Mouse (Mus musculus) mouse trophoblast stem cell (cell line): ENCODE results near the gene Ociad2.

Experiments used
- in situ Hi-C, 2 experiments: fragments of 300-500 bp; cut with MseI, MboI; formaldehyde crosslinking; loops; 2 replicates in 1 of 2; 3 replicates in 1 of 2; pipeline ENCODE4 v1.15.1; 2025

Ociad2 gene

GRCm38 (mm10) chr5:73340723-73341235 is at the start of gene Ociad2:
TSS of gene Ociad2 (minus strand) at chr5:73341028.
- in situ Hi-C loops: no loop called here

DNA sequence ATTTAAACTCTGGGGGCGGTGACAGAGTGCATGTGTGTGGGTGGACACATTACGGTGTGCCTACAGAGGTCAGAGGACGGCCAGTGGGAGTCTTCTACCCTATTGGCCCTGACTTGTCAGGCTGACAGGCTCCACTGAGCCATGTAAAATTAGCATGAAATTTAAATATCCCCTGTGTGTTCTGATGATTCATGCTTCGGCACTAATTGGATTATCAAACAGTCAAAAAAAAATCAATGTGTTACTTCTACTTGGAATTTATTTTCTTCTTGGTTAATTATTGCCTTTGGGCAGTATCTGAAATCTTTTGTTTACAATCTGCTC is 42.8 kb upstream of the Ociad2 start:
- in situ Hi-C loops: loop anchor here in 1 of 2 experiments (10.0 to 25.0 kb wide), 2 partner anchors 249 to 396 kb away; no protein-coding TSS in a partner anchor

GRCm38 (mm10) chr5:73382737-73383646 is 42.2 kb upstream of the Ociad2 start:
- in situ Hi-C loops: loop anchor here in 1 of 2 experiments (10.0 to 25.0 kb wide), 2 partner anchors 248 to 396 kb away; no protein-coding TSS in a partner anchor

DNA sequence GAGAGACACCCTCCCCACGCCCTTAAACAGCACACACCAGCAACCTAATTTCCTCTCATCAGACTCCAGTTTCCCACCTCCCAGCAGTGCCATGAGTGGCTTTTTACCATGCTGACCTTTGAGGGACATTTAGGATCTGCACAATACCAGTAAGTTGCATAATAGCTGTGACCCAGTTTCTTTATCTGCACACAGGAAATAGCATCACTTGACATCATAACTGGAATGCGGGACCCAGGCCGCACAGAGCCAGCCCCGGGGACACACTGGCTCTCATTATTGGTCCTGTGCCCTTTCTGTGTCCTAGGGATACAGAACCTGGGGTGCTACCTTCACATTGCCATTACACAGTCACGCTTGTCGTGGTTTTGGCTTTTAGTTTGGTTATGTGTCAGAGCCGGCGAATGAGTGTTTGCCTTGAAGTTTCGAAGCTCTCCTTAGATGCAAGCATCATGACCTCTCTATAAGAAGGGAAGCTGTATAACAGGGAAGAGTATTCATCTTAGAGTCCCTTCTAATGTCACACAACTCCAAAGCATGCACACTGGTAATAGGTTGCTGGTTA is 41.2 kb upstream of the Ociad2 start:
- in situ Hi-C loops: loop anchor here in 1 of 2 experiments (10.0 to 25.0 kb wide), 2 partner anchors 247 to 395 kb away; no protein-coding TSS in a partner anchor

DNA sequence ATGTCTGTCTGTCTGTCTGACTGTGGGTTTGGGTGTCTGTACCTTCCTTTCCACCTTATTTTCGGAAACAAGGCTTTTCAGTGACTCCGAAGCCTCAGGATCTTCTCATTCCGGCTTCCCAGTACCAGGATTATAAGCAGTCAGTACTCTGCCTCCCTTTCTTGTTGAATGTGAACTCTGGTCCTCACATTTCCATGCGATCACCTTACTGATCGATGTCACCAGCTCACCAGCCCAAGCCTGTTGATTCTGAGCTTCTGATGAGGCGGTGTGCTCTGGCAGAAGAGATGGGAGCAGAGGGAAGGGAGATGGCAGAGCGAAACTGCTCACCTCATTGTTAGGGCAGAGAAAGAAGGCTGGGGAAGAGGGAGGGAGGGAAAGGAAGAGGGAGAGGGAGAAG is 40.7 kb upstream of the Ociad2 start:
- in situ Hi-C loops: loop anchor here in 1 of 2 experiments (10.0 to 25.0 kb wide), 2 partner anchors 247 to 394 kb away; no protein-coding TSS in a partner anchor

DNA sequence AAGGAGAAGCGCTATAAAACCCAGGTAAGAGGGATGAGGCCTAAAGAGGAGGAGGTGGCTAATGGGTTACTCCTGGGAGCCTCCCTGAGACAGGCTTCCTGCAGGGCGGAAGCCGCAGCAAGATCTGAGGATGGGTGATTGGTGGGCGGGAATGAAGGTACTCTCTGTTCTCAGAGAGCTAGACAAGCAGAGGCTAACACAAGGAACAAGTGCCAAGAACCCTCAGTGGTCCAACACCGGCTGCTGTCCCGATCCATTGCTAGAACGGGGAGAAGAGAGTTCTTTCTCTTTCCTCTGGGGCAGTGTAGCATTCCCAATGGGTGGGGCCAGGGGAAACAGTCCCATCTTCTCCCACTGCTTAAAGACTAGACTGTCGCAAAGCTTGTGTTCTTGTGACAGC is 40.0 kb upstream of the Ociad2 start:
- in situ Hi-C loops: loop anchor here in 1 of 2 experiments (10.0 to 25.0 kb wide), 2 partner anchors 246 to 394 kb away; no protein-coding TSS in a partner anchor

- in situ Hi-C loops: loop anchor here in 1 of 2 experiments (10.0 to 25.0 kb wide), 2 partner anchors 245 to 393 kb away; no protein-coding TSS in a partner anchor
These were observed 39.1 kb upstream of the Ociad2 start for GRCm38 (mm10) chr5:73379908-73380307.

DNA sequence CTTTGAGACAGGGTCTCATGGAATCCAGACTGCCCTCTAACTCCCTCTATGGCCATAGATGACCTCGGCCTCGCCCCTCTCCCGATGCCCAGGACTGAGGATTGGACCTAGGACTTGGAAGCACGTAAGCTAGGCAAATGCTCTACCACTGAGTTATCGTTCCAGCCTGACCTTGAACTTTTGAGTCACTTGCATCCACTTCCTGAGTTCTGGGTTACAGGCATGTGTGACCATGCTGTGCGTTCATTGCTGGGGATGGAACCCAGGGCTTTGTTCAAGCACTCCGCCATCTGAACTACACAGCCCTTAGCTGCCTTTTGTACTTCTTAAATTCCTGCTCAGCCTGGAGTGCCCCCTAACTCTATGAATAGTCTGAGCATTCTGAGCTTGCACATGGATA is 35.7 kb upstream of the Ociad2 start:
- in situ Hi-C loops: loop anchor here in 1 of 2 experiments (25.0 kb wide), 1 partner anchor 389 kb away; no protein-coding TSS in a partner anchor

DNA sequence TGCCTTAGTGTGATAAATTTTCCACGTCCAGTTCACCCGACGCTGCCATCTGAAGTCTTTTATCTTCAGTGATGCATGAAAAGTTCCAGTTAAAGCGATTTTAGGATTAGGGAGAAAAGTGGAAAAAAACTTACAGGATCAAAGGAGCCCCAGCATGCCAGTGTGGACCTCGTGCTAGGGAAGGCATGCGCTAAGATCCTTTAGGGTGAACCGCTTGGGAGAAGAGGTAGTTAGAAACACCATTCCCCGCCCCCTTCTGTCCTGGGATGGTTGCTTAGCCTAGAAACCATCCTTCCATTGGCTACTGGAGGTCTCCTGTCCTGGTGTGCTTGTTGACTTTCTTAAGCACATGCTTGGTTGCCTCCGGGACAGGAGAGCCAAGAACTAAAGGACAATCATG is 35.2 kb upstream of the Ociad2 start:
- in situ Hi-C loops: loop anchor here in 1 of 2 experiments (25.0 kb wide), 1 partner anchor 389 kb away; no protein-coding TSS in a partner anchor

DNA sequence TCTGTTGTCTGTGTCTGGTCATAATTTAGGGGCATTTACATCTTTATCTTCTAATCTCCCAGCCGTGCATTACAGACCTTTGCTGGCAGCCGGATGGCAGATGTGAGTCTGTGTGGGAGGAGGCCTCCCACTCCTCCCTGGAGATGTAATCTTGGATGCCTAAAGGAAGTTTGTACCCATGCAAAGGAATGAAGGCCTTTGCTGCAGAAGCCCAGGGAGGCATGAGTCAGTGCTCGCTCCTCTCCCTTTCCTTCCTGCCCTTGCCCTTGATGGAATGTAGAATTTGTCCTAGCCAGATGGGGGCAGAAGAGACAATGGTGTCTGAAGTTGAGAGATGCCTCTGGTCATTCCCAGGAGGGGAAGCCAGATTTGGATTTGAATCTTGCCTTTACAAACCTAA is 32.4 kb upstream of the Ociad2 start:
- in situ Hi-C loops: no loop called here

DNA sequence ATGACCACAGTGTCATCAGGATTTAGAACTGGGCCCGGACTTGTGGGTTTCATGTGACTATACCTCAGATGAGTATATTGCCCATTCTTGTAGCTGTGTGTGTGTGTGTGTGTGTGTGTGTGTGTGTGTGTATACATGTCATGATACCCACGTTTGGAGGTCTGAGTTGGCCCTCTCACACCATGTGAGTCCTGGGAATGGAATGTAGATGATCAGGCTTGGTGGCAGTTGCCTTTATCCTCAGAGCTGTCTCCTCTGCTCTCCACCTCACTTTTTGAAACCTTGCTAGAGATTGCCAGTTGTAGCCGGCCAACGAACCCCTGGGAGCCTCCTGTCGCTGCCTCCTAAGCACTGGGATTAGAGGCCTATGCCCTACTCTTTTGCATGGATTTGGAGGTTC is 31.8 kb upstream of the Ociad2 start:
- in situ Hi-C loops: no loop called here

DNA sequence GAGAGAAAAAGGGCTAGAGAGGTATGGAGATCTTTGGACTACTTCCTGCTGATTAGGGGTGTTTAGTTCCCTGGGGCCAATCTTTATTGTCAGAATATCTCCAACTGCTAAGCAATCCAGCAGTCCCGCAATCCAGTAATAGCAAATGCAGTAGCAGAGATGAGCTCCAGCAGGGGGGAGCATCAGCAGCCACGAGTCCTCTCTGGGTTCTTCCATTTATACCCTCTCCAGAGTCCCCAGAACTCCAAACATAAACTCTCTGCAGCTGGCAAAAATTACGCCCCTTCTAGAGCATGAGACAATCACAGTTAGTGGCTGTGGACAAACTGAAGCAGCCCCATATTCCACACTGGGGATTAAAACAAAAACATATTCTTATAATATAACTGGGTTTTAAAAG is 28.9 kb upstream of the Ociad2 start:
- in situ Hi-C loops: no loop called here

- in situ Hi-C loops: no loop called here
These were observed 28.1 kb upstream of the Ociad2 start for GRCm38 (mm10) chr5:73368845-73369447.

DNA sequence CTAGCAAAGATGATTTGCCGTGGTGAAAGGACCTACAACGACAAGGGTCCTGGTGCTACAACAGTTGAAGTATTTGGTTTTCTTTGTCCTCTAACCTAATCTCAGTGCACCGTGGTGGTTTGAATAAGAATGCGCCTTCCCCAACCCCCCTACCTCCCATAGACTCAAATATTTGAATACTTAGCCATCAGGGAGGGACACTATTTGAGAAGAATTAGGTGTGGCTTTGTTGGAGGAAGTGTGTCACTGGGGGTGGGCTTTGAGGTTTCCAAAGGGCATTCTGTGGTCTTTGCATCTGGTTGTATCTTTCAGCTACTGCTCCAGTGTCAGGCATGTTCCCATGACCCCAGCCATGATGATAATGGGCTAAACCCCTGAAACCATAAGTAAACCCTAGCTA is 27.1 kb upstream of the Ociad2 start:
- in situ Hi-C loops: no loop called here

DNA sequence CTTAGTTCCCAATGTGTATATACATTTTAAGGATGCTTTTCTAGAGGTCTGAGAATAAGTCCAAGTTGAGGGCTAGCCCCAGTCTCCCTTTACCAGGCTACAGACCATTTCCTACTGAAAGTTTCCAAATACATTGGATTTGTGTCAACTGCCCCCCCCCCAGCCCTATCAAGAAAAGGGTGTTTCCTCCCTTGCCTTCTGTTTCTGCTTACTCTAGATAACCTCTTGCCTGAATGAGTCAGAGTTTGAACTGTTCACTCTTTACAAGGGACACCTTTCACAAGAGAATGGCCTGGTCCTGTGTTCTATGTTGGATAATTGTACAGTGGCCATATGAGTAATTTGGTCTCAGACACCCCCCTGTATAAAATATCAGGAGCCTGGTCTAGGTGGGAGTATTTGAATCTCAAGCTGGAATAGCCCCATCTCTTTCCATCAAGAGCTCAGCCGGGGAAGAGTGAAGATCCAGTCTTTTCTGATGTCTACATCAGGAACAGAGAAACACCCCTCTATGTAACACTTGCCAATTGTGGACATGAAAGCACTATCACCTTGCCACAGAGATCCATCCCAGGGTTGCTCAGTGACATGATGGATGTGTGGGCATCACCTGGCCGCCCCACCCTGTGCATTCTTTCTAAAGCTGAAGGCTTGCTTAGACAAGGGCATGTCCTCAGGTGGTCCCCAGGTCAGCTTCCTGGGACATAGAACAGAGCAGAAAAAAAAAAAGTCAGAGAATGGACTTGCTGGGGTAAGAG is 23.5 kb upstream of the Ociad2 start:
- in situ Hi-C loops: no loop called here

- in situ Hi-C loops: no loop called here
These were observed 22.0 kb upstream of the Ociad2 start for GRCm38 (mm10) chr5:73362791-73363190.

DNA sequence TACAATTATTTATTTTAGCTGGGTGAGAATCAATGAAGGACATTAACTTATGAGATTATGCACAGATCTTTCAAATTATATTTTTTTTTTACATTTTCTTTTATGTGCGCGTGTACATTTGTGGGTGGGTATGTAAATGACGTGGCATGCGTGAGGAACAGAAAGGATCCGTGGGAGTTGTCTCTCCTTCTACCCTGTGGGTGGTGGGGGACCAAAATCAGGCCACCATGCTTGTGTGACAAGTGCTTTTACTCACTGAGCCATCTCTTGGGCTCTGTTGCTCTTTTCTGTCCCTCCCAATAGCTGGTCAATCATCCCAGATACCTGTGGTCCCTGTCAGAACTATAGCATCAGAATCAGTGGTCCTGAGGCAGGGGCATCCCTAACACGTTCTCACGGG is 21.5 kb upstream of the Ociad2 start:
- in situ Hi-C loops: no loop called here

- in situ Hi-C loops: no loop called here
These were observed 19.4 kb upstream of the Ociad2 start for GRCm38 (mm10) chr5:73360240-73360639.

DNA sequence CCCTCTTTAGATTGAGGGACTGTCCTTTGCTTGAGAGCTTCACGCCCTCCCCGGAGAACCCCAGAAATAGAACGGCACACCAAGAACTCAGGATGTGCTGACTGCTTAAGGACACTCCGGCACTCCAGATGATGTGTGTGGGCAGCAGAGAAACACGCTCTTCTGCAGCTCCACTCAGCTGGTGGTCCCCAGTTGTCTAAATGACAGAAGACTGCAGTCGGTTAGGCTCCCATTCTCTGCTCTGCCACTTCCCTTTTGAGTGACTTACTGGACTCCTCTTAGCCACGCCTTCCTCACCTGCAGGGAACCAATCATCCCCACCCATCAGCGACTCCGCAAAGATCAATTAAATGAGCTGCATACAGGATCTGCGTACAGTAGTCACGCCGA is 18.9 kb upstream of the Ociad2 start:
- in situ Hi-C loops: no loop called here

DNA sequence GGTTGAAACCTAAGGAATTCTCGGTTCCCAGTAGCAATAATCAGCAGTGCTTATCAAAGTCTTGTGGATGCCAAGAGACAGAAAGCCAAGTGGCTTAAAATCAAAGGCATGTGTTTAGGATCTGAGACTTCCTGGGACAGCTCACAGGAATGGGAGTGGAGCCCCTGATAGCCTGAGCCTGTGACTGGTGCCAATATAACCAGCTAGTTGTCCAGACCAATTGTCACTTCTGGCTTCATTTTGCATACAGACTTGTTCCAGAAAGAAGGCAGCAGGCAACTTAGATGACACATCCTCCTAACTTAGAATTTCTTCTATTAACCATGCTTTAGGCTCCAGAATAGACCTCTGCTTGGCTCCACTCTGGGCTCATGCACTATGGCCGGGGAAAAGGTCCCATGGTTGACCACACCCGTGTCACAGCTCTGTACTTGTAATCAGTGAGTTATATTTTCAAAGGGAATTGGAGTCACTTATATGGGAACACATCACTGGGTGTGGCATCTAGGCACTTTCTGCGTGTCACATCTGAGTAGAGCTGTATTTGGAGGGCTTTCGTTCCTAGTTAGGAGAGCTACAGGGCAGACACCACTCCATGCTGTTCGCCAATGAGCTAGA is 18.4 kb upstream of the Ociad2 start:
- in situ Hi-C loops: no loop called here

DNA sequence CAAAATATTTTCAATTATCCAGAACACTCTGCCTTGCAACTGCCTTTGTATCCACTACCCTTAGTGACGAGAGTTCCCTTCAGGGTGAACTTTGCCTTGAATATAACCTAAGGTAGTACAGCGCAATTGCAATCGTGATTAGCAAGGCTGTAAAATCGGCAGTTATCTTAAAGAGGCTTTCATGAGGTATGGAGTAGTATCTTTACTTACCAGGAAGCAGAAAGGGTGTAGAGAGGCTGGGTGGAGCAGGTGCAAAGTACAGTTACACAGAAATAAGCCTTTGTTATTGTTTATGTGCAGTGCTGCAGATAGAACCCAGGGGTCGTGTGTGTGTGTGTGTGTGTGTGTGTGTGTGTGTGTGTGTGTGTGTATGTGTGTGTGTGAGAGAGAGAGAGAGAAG is 14.6 kb upstream of the Ociad2 start:
- in situ Hi-C loops: no loop called here
